Mouse (Mus musculus) CD4-positive helper T cell, adult 2 months (primary cell): ENCODE measurements around the gene Mcub.
A peak's percentile ranks its signal among the peaks of the same experiment; 100 is the strongest.

Experiments used
- DNase-seq: peaks from one replicate; pipeline ENCODE4 v3.0.0-alpha.2; 2012; ENCODE audit warnings: low read depth, missing footprints, low spot score

Gene Mcub

DNA sequence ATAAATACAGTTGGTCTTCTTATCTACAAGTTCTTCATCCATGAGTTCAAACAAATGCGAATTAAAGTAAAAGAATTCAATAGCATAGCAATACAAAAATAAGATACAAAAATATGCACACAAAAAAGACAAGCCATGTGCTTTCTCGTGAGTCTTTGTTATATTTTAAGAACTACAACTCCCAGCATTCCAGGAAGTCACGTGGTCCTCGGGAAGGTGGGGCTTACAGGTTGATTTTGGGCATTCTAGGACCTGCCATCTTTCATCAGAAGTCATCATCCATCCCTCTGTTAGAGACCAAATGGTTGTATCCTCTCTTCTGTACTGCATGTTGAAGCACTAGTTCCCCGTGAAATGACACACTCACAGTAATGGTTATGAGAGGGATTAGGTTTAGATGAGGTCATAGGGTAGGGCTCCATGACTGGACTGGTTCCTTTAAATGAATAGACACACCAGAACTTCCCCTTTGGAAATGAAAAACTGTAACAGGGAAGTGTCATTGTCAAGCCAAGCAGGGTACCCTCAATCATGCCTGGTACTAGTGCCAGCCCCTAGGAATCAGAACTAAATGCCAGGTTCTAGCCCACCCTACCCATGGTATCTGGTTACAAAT is 20.7 kb downstream of the Mcub start:
- no peak for DNase-seq

DNA sequence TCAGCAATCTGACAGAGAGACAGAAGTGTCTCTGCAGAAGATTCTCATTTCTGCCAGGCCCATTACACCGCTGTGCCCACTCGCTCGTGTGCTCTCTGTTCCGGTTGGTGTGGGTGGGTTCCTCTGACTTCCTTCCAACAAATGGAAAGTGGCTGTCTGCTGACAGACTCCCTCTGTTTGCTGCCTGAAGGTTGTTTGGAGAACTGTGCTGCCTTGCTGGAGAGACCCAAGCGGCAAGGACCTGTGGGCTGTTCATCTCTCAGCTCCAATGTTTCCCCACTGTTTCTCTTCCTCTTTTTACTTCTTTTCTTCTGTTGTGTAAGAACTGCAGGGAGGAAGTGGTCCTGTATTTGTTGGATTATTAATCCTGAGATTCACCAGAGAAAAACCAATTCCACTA is 21.6 kb downstream of the Mcub start:
- DNase-seq: no peak

DNA sequence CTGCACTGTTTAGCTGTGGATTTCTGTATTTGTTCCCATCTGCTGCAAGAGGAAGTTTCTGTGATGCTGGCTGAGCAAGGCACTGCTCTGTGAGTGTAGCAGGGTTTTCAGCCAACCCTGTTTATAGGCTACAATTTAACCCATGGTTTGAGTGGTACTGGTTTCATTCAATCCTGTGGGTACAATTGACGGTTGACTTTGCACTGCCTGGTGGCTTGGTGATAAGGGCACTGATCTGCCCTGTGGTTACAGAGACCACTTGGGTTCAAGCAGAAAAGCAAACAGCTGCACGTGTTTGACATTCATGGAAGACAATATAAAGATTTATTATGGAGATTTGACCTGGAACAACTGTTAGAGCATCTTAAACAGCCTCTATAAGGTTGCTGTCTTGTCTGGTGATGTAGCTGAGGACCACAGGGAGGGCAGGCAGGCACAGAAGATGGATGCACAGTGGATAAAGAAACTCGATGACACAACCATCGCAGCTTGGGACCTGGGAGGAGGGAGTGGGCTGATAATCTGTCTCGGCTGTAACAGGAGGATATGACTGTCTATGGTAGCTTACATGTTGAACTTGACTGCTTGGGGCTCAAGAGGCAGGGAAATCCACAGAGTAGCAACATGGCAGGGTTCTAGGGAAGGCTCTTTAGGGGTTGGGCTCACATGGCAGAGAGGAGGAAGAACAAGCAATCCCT is 23.6 kb downstream of the Mcub start:
- DNase-seq: no peak

DNA sequence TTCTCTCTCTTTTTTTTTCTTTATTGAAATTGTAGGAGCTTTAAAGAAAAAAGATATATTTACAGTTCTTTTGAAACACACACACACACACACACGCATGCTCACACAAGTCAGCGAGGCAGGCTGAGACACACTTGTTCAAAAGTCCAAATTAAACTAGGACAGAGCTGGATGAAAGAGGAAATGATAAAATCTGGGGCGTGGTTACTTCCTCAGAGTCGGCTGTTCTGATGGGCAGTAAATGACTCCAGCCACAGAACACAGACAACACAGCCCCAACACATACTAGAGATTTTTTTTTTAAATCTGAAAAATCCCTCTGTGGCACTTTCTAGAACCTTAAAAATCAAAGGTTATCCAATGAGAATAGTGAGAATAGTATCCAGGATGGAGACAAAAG is 26.2 kb downstream of the Mcub start:
- no peak for DNase-seq

DNA sequence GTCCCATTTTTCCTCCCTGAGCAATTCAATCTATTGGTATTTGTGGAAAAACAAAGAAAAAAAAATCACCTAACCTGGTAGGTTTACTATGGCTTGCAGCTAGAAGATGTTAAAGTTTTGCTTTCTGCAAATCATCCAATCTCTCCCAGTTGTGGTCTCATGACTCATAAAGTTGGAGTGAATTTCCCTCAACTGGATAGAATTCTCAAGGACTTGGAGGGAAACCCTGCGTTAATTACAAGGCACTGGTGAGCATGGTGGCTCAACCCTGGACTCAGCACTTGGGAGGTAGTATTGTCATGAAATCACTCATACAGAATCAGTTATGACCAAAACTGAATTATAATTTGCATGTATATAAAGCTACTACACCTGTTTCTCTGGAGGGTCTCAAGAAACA is 28.7 kb downstream of the Mcub start:
- no peak for DNase-seq

DNA sequence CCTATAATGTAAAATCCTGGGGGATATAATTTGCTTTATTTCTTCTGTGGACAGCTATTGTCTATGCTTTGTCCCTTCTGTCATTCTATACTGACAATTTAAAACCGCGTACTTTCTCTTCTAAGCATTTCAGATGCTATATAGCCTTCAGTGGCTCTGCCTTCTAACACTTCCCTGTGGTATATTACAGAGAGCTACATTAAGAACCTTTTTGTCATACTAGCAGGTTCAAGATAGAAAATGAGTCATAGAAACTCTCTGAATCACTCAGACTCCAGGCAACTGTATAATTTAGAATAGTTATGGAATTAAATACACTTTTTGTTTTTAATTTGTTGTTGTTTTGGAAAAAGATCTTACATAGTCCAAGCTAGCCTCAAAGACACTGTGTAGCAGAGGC is 29.2 kb downstream of the Mcub start:
- DNase-seq: no peak

DNA sequence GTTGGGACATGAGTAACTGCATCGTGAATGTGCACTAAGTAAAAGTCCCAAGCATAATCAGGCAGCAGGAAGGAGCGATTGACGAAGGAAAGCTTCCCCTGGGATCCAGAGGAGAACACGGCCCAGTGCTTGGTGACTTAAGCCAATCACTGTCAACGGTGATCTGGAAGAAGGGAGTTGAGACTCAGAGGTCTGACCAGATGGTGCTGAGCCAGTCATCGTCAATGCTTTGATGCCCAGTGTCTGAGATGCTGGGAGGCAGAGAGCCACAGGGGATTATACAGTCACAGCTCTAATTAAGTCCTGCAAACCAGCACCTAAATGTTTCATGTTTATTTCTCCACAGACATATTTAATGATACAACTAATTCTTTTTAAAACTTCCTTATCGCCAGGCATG is 30.9 kb downstream of the Mcub start:
- no peak for DNase-seq

DNA sequence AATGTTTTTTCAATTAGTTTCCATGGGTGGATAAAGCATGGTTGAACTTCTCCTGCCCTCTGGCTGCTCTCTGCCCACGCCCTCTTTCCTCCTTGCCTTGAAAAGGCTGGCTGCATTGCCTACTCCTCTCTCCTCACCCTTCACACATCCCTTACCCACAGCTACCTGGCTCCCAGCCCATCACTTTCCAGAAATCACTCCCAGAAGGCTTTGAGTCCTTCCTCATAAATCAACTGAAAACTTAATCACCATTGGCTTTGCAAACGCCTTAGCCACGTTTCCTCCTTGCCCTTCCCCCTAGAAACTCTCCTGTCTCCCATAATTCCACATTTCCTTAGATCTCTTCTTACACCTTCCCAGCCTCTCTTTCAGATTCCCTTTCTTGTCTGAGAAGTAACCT is 32.2 kb downstream of the Mcub start:
- no peak for DNase-seq

DNA sequence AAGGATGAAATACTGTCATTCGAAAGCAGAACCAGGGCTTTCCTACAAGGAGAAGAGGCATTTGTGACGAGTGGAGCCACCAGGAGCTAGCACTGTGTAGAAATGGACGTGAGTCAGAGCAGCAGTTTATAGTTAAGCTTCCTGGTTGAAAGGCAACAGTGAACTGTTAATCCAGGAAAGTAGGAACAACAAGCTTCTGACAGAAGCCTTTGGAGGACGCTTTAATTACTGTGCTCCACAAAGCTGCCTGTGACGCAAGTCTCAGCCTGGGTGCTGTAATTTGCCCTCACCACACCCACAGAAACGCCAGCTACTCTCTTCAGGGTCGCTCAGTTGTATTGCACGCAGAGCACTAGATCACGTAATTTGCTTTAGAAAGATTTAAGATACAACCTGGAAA is 33.4 kb downstream of the Mcub start:
- DNase-seq: no peak

DNA sequence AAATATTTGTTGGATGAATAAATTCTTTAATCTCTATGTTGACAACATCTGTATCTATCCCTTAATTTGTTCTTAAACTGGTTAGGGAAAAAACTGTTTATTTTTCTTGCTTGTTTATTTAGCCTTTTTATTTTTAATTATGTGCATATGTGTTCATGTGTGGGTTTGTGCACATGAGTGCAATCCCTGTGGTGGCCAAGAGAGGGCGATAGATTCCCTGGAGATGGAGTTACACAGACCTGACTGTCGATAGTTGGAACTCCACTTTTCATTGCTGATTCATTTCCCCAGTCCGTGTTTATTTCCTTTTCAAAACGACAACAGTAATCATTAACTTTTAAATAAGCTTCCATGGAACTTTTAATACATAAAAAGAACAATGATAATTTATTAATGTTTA is 37.6 kb downstream of the Mcub start:
- no peak for DNase-seq

DNA sequence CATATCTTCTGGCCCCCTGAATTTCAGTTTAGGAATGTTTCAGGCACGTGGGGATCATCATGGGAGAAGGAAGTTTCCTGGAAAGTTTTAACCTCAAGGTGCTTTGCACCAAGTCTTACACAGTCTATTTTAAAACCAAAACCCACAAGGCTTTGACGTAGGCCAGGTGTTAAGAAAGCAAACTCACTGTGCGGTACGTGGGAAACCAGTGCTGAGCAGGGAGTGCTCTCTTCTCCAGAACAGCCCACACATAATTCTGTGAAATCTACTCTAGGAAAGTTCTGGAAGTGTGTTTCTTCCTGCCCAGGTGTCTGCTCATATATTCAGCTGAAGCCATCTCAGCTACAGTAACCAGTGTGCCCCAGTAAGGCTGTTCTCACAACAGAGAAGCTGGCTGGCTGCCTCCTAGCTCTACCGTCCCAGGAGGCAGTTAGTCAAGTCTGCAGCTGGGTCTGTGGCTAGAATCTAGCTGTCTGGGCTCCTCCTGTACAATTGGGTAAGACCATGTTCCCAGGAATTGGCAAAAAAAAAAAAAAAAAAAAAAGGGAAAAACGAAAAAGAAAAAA is 39.7 kb downstream of the Mcub start:
- no peak for DNase-seq

DNA sequence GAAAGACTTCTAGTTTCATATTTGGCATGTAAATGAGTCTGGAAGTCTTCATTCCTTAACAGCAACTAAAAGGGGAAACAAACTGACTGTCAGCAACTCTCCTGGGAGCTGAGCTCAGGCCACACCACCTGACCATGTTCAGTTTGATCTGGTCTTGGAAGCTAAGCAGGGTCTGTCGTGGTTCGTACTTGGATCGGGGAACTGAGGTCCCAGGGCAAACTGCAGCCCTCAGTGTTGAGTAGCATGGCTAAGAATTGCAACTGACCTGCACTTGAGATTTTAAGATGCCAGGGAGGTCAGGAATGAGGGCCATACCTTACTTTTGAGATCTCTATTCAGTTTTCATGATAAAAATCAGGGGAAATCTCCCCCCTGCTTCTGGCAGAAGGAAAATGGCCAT is 44.1 kb downstream of the Mcub start:
- no peak for DNase-seq

DNA sequence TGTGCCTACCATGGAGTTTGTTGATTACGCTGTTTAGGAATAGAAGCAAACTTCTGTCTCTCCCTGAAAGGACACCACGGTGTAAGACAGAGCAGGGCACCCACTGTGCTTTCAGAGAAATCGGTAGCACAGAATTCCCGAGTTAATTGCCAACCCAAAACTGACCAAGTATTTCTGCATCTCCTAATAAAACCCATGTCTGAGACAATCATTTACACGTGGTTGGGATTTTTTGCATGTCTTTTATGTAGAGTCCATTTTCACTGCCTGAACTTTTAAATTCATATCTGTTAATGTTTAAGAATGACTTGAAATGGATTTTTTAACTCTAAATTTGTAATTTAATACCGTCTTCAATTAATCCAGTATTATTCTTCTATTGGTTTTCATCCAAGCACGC is 46.4 kb downstream of the Mcub start:
- DNase-seq: no peak

DNA sequence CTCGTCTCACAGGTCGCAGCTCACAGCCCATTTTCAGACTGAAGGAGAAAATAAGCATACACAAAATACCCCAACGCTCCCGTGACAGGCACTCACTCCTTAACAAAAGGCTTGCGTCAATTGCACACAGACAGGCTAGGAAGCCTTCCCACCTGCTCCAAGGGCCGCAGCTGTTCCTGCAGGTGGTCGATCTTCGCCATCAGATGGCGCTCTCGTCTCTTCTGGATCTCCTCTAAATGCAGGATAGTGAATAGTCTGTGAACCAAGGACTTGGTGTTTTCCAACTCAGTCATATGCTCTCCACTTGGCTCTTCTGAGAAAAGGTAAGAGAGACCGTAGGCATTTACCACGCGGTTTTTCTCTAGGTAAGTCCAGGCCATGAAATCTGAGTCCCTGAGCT is 51.6 kb downstream of the Mcub start:
- DNase-seq: peak; percentile 52

DNA sequence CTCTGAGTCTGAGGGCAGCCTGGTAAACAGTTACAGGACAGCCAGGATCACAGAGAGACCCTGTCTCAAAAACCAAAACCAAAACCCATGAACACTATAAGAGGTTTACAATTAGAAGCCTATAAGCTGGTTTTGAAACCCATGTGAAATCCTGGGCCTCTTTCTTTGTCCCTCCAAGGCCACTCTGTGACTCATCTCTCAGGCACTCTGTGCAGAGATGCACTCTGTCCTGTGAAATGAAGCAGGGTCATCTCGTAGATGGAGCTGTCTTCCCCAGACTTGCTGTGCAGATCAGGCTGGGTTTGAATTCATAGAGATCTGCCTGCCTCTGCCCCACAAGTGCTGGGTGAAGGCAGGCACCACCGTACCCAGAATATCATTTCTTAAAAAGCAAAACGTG is 52.6 kb downstream of the Mcub start:
- no peak for DNase-seq

DNA sequence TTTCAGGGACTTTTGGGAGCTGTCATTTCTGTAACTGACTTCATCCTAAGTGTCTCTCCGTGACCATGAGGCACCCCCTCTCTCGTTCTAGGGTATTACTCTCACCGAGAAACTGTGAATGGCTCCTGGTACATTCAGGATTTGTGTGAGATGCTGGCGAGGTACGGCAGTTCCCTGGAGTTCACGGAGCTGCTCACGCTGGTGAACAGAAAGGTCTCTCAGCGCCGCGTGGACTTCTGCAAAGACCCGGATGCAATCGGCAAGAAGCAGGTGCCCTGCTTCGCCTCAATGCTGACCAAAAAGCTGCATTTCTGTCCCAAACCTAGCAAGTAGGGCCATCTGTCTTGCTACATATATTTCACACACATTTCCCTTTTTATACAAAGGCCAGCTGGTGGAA is 56.8 kb downstream of the Mcub start:
- no peak for DNase-seq

DNA sequence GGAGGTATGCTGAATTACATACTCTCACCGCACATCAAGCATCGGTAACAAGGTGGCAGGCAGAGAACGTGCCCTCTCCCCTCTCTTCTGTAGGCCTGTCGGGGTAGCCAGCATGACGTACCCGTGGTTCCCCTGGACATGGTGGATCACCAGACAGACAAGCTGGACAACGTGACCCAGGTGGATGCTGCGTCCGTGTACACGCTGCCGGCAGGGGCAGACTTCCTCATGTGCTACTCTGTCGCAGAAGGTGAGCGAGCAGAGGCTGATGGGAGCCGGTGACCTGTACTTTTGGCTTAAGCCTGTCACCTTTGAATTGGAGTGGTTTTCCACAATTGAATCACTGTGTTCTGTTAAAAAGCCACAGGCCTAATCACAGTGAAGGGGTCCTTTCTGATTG is 58.0 kb downstream of the Mcub start:
- DNase-seq: no peak

DNA sequence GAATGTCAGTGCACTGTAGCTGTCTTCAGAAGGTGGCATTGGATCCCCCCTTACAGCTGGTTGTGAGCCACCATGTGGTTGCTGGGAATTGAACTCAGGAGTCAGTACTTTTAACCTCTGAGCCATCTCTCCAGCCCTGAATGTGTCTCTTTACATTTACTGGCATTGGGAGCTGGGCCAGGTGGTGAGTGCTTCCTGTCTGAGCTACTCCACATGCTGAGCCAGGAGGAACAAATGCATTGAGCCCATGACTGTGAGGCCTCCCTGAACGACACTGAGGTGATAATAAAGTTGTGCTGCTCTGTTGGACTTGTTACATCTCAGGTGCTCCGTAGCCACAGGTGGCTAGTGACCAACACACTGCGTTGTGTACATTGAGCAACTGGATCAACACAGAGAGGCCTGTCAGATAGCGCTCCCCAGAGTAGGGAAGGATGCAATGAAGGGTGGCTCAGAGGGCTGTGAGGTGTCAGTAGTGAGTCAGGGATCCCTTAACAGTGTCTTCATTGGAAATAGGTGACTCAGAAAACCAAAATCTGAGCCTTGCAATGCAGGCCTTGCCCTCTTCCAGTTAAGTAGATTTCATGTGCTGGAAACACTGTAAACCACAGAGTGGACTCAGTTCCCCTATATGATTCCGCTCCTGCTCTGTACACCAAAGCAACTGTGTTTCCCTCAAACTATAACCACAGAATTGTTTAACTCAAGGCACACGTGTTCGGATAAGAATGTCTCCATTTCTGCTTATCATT is 65.4 kb downstream of the Mcub start:
- DNase-seq: no peak

DNA sequence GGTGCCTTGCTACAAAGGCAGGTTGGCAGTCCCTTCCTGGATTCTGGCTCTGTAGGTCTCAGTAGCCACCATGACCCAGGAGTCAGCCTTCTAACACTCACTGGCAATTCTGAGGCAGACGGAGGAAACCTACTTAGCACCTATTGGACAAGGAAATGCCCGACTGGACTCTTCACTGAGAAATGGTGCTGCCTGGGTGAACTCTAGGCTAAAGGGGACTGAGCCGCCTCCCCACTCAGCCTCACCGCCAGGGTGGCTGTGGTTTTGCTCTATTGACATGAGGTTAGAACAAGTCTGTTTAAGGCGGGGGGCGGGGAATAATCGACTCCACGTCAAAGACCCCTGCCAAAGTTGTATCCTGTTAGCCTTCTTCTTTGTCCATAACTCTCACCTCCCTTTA is 66.1 kb downstream of the Mcub start:
- no peak for DNase-seq

DNA sequence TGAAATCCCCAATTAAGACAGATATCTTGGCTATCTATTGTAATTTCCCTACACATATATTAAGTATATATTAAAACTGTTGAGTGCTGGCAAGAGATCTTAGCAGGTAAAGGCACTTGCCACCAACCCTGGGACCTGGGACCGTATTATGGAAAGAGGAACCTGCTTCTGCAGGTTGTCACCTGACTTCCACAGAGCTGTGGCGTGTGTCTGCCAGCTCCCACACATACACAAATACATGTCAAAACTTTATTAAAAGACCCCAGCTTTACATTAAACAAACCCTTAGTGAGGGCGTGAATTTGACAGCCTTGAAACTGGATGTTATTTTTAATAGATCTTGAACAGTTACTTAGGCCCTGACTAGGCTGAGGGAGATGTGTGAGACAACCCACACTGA is 66.6 kb downstream of the Mcub start:
- no peak for DNase-seq

DNA sequence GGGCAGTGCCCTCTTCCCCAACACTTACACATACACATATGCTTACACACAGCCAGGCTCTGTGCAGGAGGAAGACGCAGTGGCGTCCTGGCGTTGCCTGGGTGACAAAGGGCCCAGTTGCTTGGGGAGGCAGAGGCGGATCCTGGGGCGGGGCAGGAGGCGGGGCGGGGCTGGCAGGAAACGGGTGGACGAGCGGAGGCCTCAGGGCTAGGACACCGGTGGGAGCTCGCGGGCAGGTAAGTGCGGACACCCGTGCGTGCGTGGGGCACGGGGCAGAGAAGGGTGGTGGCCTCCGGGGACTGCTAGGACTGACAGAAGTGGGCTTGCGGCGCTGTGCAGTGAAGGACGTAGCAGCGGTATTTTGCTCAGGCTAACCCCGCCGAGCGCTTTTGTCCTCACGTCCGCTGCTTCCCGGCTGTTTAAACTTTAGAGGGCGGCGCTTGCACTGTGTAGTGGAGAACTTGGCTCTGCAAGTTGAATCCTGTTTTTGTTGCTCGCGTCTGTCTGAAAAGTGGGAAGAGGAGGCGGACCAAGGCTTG is 68.7 kb downstream of the Mcub start, which contains the start of gene Casp6:
Casp6 (plus strand) TSS at position 155 of the 539 bp plus-strand sequence.
- DNase-seq: peak; percentile 86

DNA sequence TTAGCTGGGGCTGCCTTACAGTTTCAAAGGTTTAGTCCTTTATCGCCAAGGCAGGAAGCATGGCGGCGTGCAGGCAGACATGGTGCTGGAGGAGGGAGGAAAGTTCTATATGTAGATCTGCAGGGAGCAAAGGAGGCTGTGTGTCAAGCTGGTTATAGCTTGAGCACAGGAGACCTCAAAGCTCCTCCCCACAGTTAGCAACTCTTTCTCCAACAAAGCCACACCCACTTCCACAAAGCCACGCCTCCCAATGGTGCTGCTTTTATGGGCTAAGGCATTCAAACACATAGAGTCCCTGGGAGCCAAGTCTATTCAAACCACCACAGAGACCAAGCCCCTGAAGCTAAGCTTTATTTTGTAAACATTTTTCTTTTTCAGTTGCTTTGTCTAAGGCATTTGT is 71.1 kb downstream of the Mcub start:
- DNase-seq: no peak
